Mouse (Mus musculus) megakaryocyte, embryonic 14.5 days (primary cell): ENCODE measurements at regions not wholly inside any gene's neighbourhood (a gene's known extent, or its start where the extent isn't known, plus 50 kb on each side); places are given as distances from the start of the nearest gene placed in this dataset.

ENCODE experiments used
- FLI1 ChIP-seq: IDR thresholded peaks from 2 replicates; pipeline ENCODE4 v1.6.1; 2012; ENCODE audit warnings: low read length, inconsistent platforms, mixed read lengths
- GATA1 ChIP-seq: IDR thresholded peaks from 3 replicates; pipeline ENCODE4 v1.6.1; 2012; ENCODE audit warnings: mixed read lengths, low read length, inconsistent platforms, borderline replicate concordance

- TF ChIP-seq GATA1, result no peak
- no peak for TF ChIP-seq FLI1
Measured at GRCm38 (mm10) chr15:63532337-63533055, 312.5 kb downstream of the Gsdmc2 start.
